Mouse (Mus musculus) frontal cortex, adult 2 months (tissue): ENCODE results near the gene Olfr412. TPM values are rescaled to one million over a fixed set of nuclear protein-coding genes. Genes with fewer than 3 reads are reported as not detected.

Experiments
- DNase-seq, 2 experiments: peaks; one replicate each; pipeline ENCODE4 v3.0.0; 2022; ENCODE audit warnings: low spot score in 1 of 2; ENCODE audit errors: extremely low spot score in 1 of 2
- polyA plus RNA-seq: library from polyadenylated mRNA; depleted of rRNA; stranded (reverse); fragments of >200 nt; gene quantifications from 2 replicates; pipeline ENCODE4 v1.2.3, GENCODE M21; 2012; rRNA removed

The Olfr412 gene
- polyA plus RNA-seq, 1 experiment = not detected

DNA sequence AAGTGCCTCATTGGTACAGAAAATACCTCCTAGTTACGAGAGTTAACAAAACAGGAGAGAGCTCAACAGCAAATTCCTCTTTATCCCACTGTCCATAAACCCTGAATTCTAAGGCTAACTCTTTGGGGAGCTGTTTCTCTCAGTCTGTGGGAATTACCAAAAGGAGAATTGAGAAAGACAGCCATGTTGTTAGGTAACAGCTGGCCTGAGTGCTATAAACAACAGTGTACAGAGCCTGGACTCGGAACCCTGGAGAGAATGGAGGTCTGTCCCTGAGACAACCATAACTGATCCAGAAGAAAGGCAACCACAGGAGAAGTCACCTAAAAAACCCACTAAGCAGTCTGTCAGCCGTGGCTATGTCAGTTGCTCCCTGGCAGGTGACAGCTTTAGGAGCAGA is 50.6 kb downstream of the Olfr412 start:
- DNase-seq = no peak

- no peak for DNase-seq
Measured at GRCm38 (mm10) chr11:74413449-74413972, 51.6 kb downstream of the Olfr412 start.

- no peak for DNase-seq
Measured at GRCm38 (mm10) chr11:74414112-74414511, 52.2 kb downstream of the Olfr412 start.

GRCm38 (mm10) chr11:74415736-74416135 is 53.9 kb downstream of the Olfr412 start:
- DNase-seq = no peak

Other genes with a start within 250 kb of the Olfr412 start
- gene Olfr401, start 248.4 kb upstream of the Olfr412 start, polyA plus RNA-seq = not detected in 2 replicates
- gene Olfr402, start 208.5 kb upstream of the Olfr412 start, polyA plus RNA-seq = not detected in 2 replicates
- gene Olfr403, start 175.8 kb upstream of the Olfr412 start, polyA plus RNA-seq = not detected in 2 replicates
- gene Olfr43, start 150.7 kb upstream of the Olfr412 start, polyA plus RNA-seq = not detected in 2 replicates
- not detected in 2 replicates for gene Olfr406, start 102.3 kb upstream of the Olfr412 start, polyA plus RNA-seq
- not detected in 2 replicates for gene Olfr59, start 78.3 kb upstream of the Olfr412 start, polyA plus RNA-seq
- gene Olfr410, start 24.0 kb upstream of the Olfr412 start, polyA plus RNA-seq = not detected in 2 replicates
- not detected in 2 replicates for gene Olfr411, start 9.4 kb upstream of the Olfr412 start, polyA plus RNA-seq
- gene Rap1gap2, start 248.8 kb downstream of the Olfr412 start, polyA plus RNA-seq = 114 and 115 TPM in 2 replicates